Mouse (Mus musculus): Measurements from ENCODE around the gene Banf1. TPM values are rescaled to one million over a fixed set of nuclear protein-coding genes. Genes with fewer than 3 reads are reported as not detected.
"Not testable (repeated sequence)": the region's sequence is repeated elsewhere in the genome, so short reads cannot be mapped to it uniquely, and the experiment has no call there.

Banf1 gene
- polyA plus RNA-seq, 1 experiment from 2014 or later, result 330 TPM

- Histone ChIP-seq H3K9ac (replicated peaks; ENCODE audit: low read length) (peak overlapping the region; percentile 78), H3K27ac (replicated peaks; ENCODE audit: low read depth, low read length) (peak overlapping the region; percentile 87), H3K4me2 (ENCODE audit: low read length) (peak overlapping the region; percentile 83), H3K4me1 (ENCODE audit: control insufficient read depth, insufficient read depth, low read length) (peaks cover 12% of the 10 kb centered on the region; the same call in 1 of the 2 replicates), H3K4me3 (replicated peaks; ENCODE audit: low read depth, low read length) (peak overlapping the region; percentile 60)
- not testable (repeated sequence) for H3K36me3 ChIP-seq (ENCODE audit: control insufficient read depth, insufficient read depth, low read length); H3K27me3 ChIP-seq (ENCODE audit: control insufficient read depth, insufficient read depth, low read length); H3K9me3 ChIP-seq (ENCODE audit: control insufficient read depth, low read length)
- DNase-seq (peak; percentile 53), ATAC-seq (ENCODE audit: low FRiP score, low TSS enrichment) (peak; percentile 80; the same call in 1 of the 2 replicates)
- WGBS, result 19% methylated on average over 22 of the region's 25 CpGs
These were observed 39.7 kb upstream of the Banf1 start for GRCm38 (mm10) chr19:5406531-5407126.

- 31% methylated on average over 7 of the region's 7 CpGs for WGBS
- no peak for ATAC-seq (ENCODE audit: low FRiP score, low TSS enrichment)
These were observed 39.0 kb upstream of the Banf1 start for GRCm38 (mm10) chr19:5405924-5406323.

GRCm38 (mm10) chr19:5402293-5402692, 35.3 kb upstream of the Banf1 start, which contains the start of gene Tsga10ip:
Gene Tsga10ip (minus strand): TSS chr19:5402526.
- Histone ChIP-seq H3K9ac (replicated peaks; ENCODE audit: low read length) (no peak within 1 kb of the TSS), H3K27me3 (ENCODE audit: control insufficient read depth, insufficient read depth, low read length) (no peaks in the 10 kb centered on the region), H3K9me3 (ENCODE audit: control insufficient read depth, low read length) (no peaks in the 10 kb centered on the region), H3K4me2 (ENCODE audit: low read length) (no peak within 1 kb of the TSS), H3K36me3 (ENCODE audit: control insufficient read depth, insufficient read depth, low read length) (no peaks in the 10 kb centered on the region), H3K4me1 (ENCODE audit: control insufficient read depth, insufficient read depth, low read length) (peaks cover 4% of the 10 kb centered on the region; the same call in 1 of the 2 replicates), H3K27ac (replicated peaks; ENCODE audit: low read depth, low read length) (no peak within 1 kb of the TSS), H3K4me3 (replicated peaks; ENCODE audit: low read depth, low read length) (no peak within 1 kb of the TSS)
- no peak for DNase-seq
- WGBS, result 73% methylated on average over 8 of the region's 8 CpGs
- no peak for ATAC-seq (ENCODE audit: low FRiP score, low TSS enrichment)

More at GRCm38 (mm10) chr19:5405924-5406323, 39.0 kb upstream of the Banf1 start:
- peak; percentile 19 for DNase-seq
- H3K27ac ChIP-seq (replicated peaks; ENCODE audit: low read depth, low read length), result 0 out of 2 replicates have a peak overlapping the region, but pooled peaks have one; percentile 32
- no peaks in the 10 kb centered on the region for H3K9me3 ChIP-seq (ENCODE audit: control insufficient read depth, low read length)
- H3K27me3 ChIP-seq (ENCODE audit: control insufficient read depth, insufficient read depth, low read length), result no peaks in the 10 kb centered on the region
- H3K4me2 ChIP-seq (ENCODE audit: low read length), result peak overlapping the region; percentile 57
- H3K4me1 ChIP-seq (ENCODE audit: control insufficient read depth, insufficient read depth, low read length), result peaks cover 12% of the 10 kb centered on the region; the same call in 1 of the 2 replicates
- no peak overlapping the region; the same call in 1 of the 2 replicates for H3K9ac ChIP-seq (replicated peaks; ENCODE audit: low read length)
- no peaks in the 10 kb centered on the region for H3K36me3 ChIP-seq (ENCODE audit: control insufficient read depth, insufficient read depth, low read length)
- peak overlapping the region; percentile 31 for H3K4me3 ChIP-seq (replicated peaks; ENCODE audit: low read depth, low read length)

- WGBS, result 67% methylated on average over 4 of the region's 4 CpGs
- not testable (repeated sequence) for ATAC-seq (ENCODE audit: low FRiP score, low TSS enrichment)
These were observed 34.1 kb upstream of the Banf1 start for GRCm38 (mm10) chr19:5401073-5401472.

GRCm38 (mm10) chr19:5395371-5395770, 28.4 kb upstream of the Banf1 start:
- H3K4me3 ChIP-seq (replicated peaks; ENCODE audit: low read depth, low read length), result no peak overlapping the region
- ATAC-seq (ENCODE audit: low FRiP score, low TSS enrichment), result no peak

More at GRCm38 (mm10) chr19:5401073-5401472, 34.1 kb upstream of the Banf1 start:
- not testable (repeated sequence) for H3K9ac ChIP-seq (replicated peaks; ENCODE audit: low read length); H3K27ac ChIP-seq (replicated peaks; ENCODE audit: low read depth, low read length); H3K27me3 ChIP-seq (ENCODE audit: control insufficient read depth, insufficient read depth, low read length); H3K4me1 ChIP-seq (ENCODE audit: control insufficient read depth, insufficient read depth, low read length); DNase-seq; H3K9me3 ChIP-seq (ENCODE audit: control insufficient read depth, low read length); H3K4me3 ChIP-seq (replicated peaks; ENCODE audit: low read depth, low read length); H3K4me2 ChIP-seq (ENCODE audit: low read length); H3K36me3 ChIP-seq (ENCODE audit: control insufficient read depth, insufficient read depth, low read length)

GRCm38 (mm10) chr19:5394168-5394567, 27.2 kb upstream of the Banf1 start:
- H3K4me2 ChIP-seq (ENCODE audit: low read length), result no peak overlapping the region
- peaks cover 13% of the 10 kb centered on the region for H3K4me1 ChIP-seq (ENCODE audit: control insufficient read depth, insufficient read depth, low read length)
- H3K4me3 ChIP-seq (replicated peaks; ENCODE audit: low read depth, low read length), result no peak overlapping the region
- H3K9me3 ChIP-seq (ENCODE audit: control insufficient read depth, low read length), result no peaks in the 10 kb centered on the region
- H3K27ac ChIP-seq (replicated peaks; ENCODE audit: low read depth, low read length), result no peak overlapping the region
- DNase-seq, result no peak
- H3K36me3 ChIP-seq (ENCODE audit: control insufficient read depth, insufficient read depth, low read length), result no peaks in the 10 kb centered on the region
- H3K9ac ChIP-seq (replicated peaks; ENCODE audit: low read length), result no peak overlapping the region
- ATAC-seq (ENCODE audit: low FRiP score, low TSS enrichment), result no peak
- WGBS, result 62% methylated on average over 10 of the region's 10 CpGs
- H3K27me3 ChIP-seq (ENCODE audit: control insufficient read depth, insufficient read depth, low read length), result no peaks in the 10 kb centered on the region

More at GRCm38 (mm10) chr19:5395371-5395770, 28.4 kb upstream of the Banf1 start:
- Histone ChIP-seq H3K27ac (replicated peaks; ENCODE audit: low read depth, low read length) (no peak overlapping the region), H3K9ac (replicated peaks; ENCODE audit: low read length) (no peak overlapping the region), H3K36me3 (ENCODE audit: control insufficient read depth, insufficient read depth, low read length) (no peaks in the 10 kb centered on the region), H3K27me3 (ENCODE audit: control insufficient read depth, insufficient read depth, low read length) (no peaks in the 10 kb centered on the region), H3K4me1 (ENCODE audit: control insufficient read depth, insufficient read depth, low read length) (peaks cover 1% of the 10 kb centered on the region), H3K9me3 (ENCODE audit: control insufficient read depth, low read length) (no peaks in the 10 kb centered on the region), H3K4me2 (ENCODE audit: low read length) (no peak overlapping the region)
- WGBS, result 71% methylated on average over 4 of the region's 4 CpGs
- no peak for DNase-seq

- DNase-seq (no peak), ATAC-seq (ENCODE audit: low FRiP score, low TSS enrichment) (no peak)
- Histone ChIP-seq H3K27me3 (ENCODE audit: control insufficient read depth, insufficient read depth, low read length) (no peaks in the 10 kb centered on the region), H3K9me3 (ENCODE audit: control insufficient read depth, low read length) (no peaks in the 10 kb centered on the region), H3K4me3 (replicated peaks; ENCODE audit: low read depth, low read length) (no peak overlapping the region), H3K27ac (replicated peaks; ENCODE audit: low read depth, low read length) (no peak overlapping the region), H3K4me1 (ENCODE audit: control insufficient read depth, insufficient read depth, low read length) (peaks cover 17% of the 10 kb centered on the region), H3K9ac (replicated peaks; ENCODE audit: low read length) (no peak overlapping the region), H3K36me3 (ENCODE audit: control insufficient read depth, insufficient read depth, low read length) (no peaks in the 10 kb centered on the region), H3K4me2 (ENCODE audit: low read length) (no peak overlapping the region)
- 72% methylated on average over 4 of the region's 4 CpGs for WGBS
These were observed 25.9 kb upstream of the Banf1 start for GRCm38 (mm10) chr19:5392892-5393291.

GRCm38 (mm10) chr19:5390416-5390815, 23.4 kb upstream of the Banf1 start:
- H3K4me3 ChIP-seq (replicated peaks; ENCODE audit: low read depth, low read length), result no peak overlapping the region
- ATAC-seq (ENCODE audit: low FRiP score, low TSS enrichment), result no peak
- no peaks in the 10 kb centered on the region for H3K9me3 ChIP-seq (ENCODE audit: control insufficient read depth, low read length)
- H3K27me3 ChIP-seq (ENCODE audit: control insufficient read depth, insufficient read depth, low read length), result no peaks in the 10 kb centered on the region
- H3K9ac ChIP-seq (replicated peaks; ENCODE audit: low read length), result no peak overlapping the region
- H3K27ac ChIP-seq (replicated peaks; ENCODE audit: low read depth, low read length), result no peak overlapping the region
- 85% methylated on average over 8 of the region's 8 CpGs for WGBS
- H3K4me2 ChIP-seq (ENCODE audit: low read length), result 0 out of 2 replicates have a peak overlapping the region, but pooled peaks have one; percentile 96
- DNase-seq, result no peak
- H3K36me3 ChIP-seq (ENCODE audit: control insufficient read depth, insufficient read depth, low read length), result peaks cover 5% of the 10 kb centered on the region
- H3K4me1 ChIP-seq (ENCODE audit: control insufficient read depth, insufficient read depth, low read length), result peaks cover 28% of the 10 kb centered on the region

GRCm38 (mm10) chr19:5389647-5390046, 22.7 kb upstream of the Banf1 start:
- Histone ChIP-seq H3K36me3 (ENCODE audit: control insufficient read depth, insufficient read depth, low read length) (peaks cover 12% of the 10 kb centered on the region), H3K9ac (replicated peaks; ENCODE audit: low read length) (no peak overlapping the region), H3K4me1 (ENCODE audit: control insufficient read depth, insufficient read depth, low read length) (peaks cover 28% of the 10 kb centered on the region), H3K9me3 (ENCODE audit: control insufficient read depth, low read length) (no peaks in the 10 kb centered on the region), H3K27me3 (ENCODE audit: control insufficient read depth, insufficient read depth, low read length) (no peaks in the 10 kb centered on the region), H3K4me2 (ENCODE audit: low read length) (peak overlapping the region; percentile 96), H3K4me3 (replicated peaks; ENCODE audit: low read depth, low read length) (peak overlapping the region; percentile 98), H3K27ac (replicated peaks; ENCODE audit: low read depth, low read length) (no peak overlapping the region)
- WGBS, result 50% methylated on average over 12 of the region's 12 CpGs
- ATAC-seq (ENCODE audit: low FRiP score, low TSS enrichment), result no peak
- DNase-seq, result no peak
